Mouse (Mus musculus) liver, embryonic 12.5 days (tissue): Measurements from ENCODE around the gene Casc3. TPM values are rescaled to one million over a fixed set of nuclear protein-coding genes. Genes with fewer than 3 reads are reported as not detected.
A peak's percentile ranks its signal among the peaks of the same experiment; 100 is the strongest.

Experiments used
- ATAC-seq: fragments of 200-750 bp; cut with Nextera tagmentation; 2 replicates; pipeline ENCODE4 v1.8.0; 2017; ENCODE audit warnings: moderate number of reproducible peaks, mild to moderate bottlenecking, moderate library complexity
- H3K27ac ChIP-seq: fragments of 300-500 bp; sonication (generic); 2 replicates; pipeline ENCODE4 v1.5.1; 2016; ENCODE audit warnings: mild to moderate bottlenecking
- H3K27me3 ChIP-seq: fragments of 300-500 bp; sonication (generic); replicated peaks from 2 replicates; pipeline ENCODE4 v1.6.1; 2016; ENCODE audit warnings: mild to moderate bottlenecking, moderate library complexity
- H3K36me3 ChIP-seq: fragments of 300-500 bp; sonication (generic); 2 replicates; pipeline ENCODE4 v1.6.1; 2016; ENCODE audit warnings: mild to moderate bottlenecking, moderate library complexity
- H3K4me1 ChIP-seq: fragments of 300-500 bp; sonication (generic); 2 replicates; pipeline ENCODE4 v1.6.1; 2016
- H3K4me2 ChIP-seq: fragments of 300-500 bp; sonication (generic); 2 replicates; pipeline ENCODE4 v1.6.1; 2016; ENCODE audit warnings: mild to moderate bottlenecking, moderate library complexity
- H3K4me3 ChIP-seq: fragments of 300-500 bp; sonication (generic); 2 replicates; pipeline ENCODE4 v1.5.1; 2016; ENCODE audit warnings: mild to moderate bottlenecking, moderate library complexity
- H3K9ac ChIP-seq: fragments of 300-500 bp; sonication (generic); 2 replicates; pipeline ENCODE4 v1.6.1; 2016; ENCODE audit warnings: mild to moderate bottlenecking, moderate library complexity
- H3K9me3 ChIP-seq: fragments of 300-500 bp; sonication (generic); replicated peaks from 2 replicates; pipeline ENCODE4 v1.6.1; 2016; ENCODE audit warnings: mild to moderate bottlenecking, moderate library complexity
- WGBS: fragments of 180-500 bp; shearing (Covaris S2); methylation state at CpG from one replicate; pipeline ENCODE4 v1.1.7; 2016; ENCODE audit not compliant: insufficient replicate concordance; 5-methylcytosine and 5-hydroxymethylcytosine counted together
- polyA plus RNA-seq: library from polyadenylated mRNA; unstranded; fragments of >200 nt; fragmentation: Nextera tagmentation; extraction: Ambion mirVana; gene quantifications from 2 replicates; pipeline ENCODE4 v1.2.1, GENCODE M21; 2016

Gene Casc3
- 26.4 and 29.7 TPM in 2 replicates for polyA plus RNA-seq

DNA sequence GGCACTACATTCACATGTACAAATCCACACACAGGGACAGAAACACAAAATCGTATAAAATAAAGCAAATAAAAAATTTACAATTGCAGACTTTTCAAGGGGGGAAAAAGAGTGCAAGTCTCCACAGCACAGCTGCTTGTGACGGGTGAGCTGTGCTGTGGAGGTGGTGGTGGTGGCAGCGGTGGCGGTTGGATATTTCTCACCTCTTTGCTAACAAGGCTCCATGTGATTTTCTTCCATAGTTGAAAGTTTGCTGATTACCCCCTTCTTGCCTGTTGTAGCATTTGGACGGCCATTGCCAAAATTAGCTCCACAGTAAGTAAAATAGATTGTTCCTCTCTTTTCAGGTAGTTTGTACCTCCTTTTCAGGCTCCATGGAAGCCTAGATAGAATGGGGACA, at the start of gene Casc3:
Casc3 (plus strand) TSS at position 301 of the 400 bp plus-strand sequence.
- Histone ChIP-seq H3K4me1 (peaks cover 23% of the 10 kb centered on the region), H3K9me3 (no peaks in the 10 kb centered on the region), H3K36me3 (peaks cover 86% of the 10 kb centered on the region), H3K4me2 (no peak within 1 kb of the TSS), H3K9ac (no peak within 1 kb of the TSS), H3K27ac (no peak within 1 kb of the TSS), H3K27me3 (no peaks in the 10 kb centered on the region), H3K4me3 (no peak within 1 kb of the TSS)
- WGBS, result 89% methylated on average over 5 of the region's 5 CpGs
- no peak for ATAC-seq

GRCm38 (mm10) chr11:98755726-98756380, 48.9 kb upstream of the Casc3 start:
- H3K27ac ChIP-seq, result peak overlapping the region; percentile 95
- no peaks in the 10 kb centered on the region for H3K9me3 ChIP-seq
- ATAC-seq, result peak; percentile 40
- H3K36me3 ChIP-seq, result peaks cover 61% of the 10 kb centered on the region
- peak overlapping the region; percentile 19 for H3K4me3 ChIP-seq
- peak overlapping the region; percentile 63 for H3K4me2 ChIP-seq
- peaks cover 66% of the 10 kb centered on the region for H3K4me1 ChIP-seq
- H3K27me3 ChIP-seq, result no peaks in the 10 kb centered on the region
- peak overlapping the region; percentile 58 for H3K9ac ChIP-seq
- 56% methylated on average over 6 of the region's 6 CpGs for WGBS

DNA sequence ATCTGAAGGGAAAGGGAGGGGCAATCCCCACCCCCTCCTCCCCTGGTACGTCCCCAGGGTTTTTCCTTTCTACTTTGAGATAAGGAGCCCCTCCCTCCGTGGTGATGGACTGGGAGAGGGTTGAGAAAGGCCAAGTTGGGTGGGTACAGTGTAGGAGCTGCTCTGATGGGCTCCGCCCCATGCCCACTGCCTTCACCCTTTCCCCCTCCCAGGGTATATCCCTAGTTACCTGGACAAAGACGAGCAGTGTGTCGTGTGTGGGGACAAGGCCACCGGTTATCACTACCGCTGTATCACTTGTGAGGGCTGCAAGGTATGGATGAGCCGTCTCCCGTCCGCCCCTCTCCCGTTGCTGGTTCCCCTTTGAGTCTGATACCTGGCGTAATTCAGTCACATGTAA, 48.0 kb upstream of the Casc3 start:
- Histone ChIP-seq H3K4me3 (no peak overlapping the region), H3K9ac (peak overlapping the region; percentile 6; the same call in 1 of the 2 replicates), H3K9me3 (no peaks in the 10 kb centered on the region), H3K4me1 (peaks cover 59% of the 10 kb centered on the region), H3K27me3 (no peaks in the 10 kb centered on the region), H3K27ac (peak overlapping the region; percentile 95), H3K4me2 (peak overlapping the region; percentile 63), H3K36me3 (peaks cover 70% of the 10 kb centered on the region)
- peak; percentile 57 for ATAC-seq
- 49% methylated on average over 12 of the region's 12 CpGs for WGBS

GRCm38 (mm10) chr11:98761939-98762338, 42.8 kb upstream of the Casc3 start:
- no peak for ATAC-seq
- Histone ChIP-seq H3K27me3 (no peaks in the 10 kb centered on the region), H3K4me2 (no peak overlapping the region), H3K9ac (no peak overlapping the region), H3K36me3 (peaks cover 81% of the 10 kb centered on the region), H3K9me3 (no peaks in the 10 kb centered on the region), H3K4me3 (no peak overlapping the region), H3K27ac (no peak overlapping the region), H3K4me1 (peaks cover 54% of the 10 kb centered on the region)
- 84% methylated on average over 4 of the region's 4 CpGs for WGBS

DNA sequence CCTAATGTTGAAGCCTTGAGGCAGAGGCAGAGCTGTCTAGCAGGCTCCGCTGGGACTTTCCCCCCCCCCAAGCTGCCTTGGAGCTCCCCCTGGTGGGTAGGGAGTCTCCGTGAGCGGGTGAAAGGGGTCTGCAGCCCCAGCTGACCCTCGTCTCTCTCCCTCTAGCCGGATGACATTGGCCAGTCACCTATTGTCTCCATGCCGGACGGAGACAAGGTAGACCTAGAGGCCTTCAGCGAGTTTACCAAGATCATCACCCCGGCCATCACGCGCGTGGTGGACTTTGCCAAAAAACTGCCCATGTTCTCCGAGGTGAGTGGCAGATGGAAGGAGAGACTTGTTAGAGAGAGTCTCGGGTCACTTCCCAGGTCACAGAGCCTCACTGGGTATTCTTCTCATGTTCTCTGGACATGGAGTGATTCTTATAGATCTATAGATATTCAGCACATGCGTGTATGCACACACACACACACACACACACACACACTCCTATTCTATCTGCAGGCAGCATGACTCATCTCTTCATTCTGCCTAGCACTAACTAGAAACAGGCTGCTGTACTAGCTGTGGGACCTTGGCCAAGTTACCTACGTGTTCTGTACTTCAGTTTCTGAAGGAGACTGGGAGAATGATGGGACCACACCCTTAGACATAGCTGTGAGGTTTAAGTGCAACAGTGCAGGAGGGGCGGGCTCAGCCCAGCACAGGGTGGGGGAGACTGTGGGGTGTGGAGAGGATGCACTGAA, 41.8 kb upstream of the Casc3 start:
- H3K4me3 ChIP-seq, result no peak overlapping the region
- peaks cover 58% of the 10 kb centered on the region for H3K4me1 ChIP-seq
- 66% methylated on average over 17 of the region's 17 CpGs for WGBS
- H3K27me3 ChIP-seq, result no peaks in the 10 kb centered on the region
- no peak for ATAC-seq
- peak overlapping the region; percentile 59 for H3K27ac ChIP-seq
- H3K9ac ChIP-seq, result no peak overlapping the region
- H3K4me2 ChIP-seq, result no peak overlapping the region
- H3K36me3 ChIP-seq, result peaks cover 71% of the 10 kb centered on the region
- H3K9me3 ChIP-seq, result no peaks in the 10 kb centered on the region

- Histone ChIP-seq H3K4me2 (no peak overlapping the region), H3K4me3 (no peak overlapping the region), H3K27me3 (no peaks in the 10 kb centered on the region), H3K9me3 (no peaks in the 10 kb centered on the region), H3K9ac (no peak overlapping the region), H3K36me3 (peaks cover 67% of the 10 kb centered on the region), H3K4me1 (peaks cover 64% of the 10 kb centered on the region), H3K27ac (peak overlapping the region; percentile 59)
- no peak for ATAC-seq
- WGBS, result 85% methylated on average over 8 of the region's 8 CpGs
These were observed 41.2 kb upstream of the Casc3 start for GRCm38 (mm10) chr11:98763502-98763861.

DNA sequence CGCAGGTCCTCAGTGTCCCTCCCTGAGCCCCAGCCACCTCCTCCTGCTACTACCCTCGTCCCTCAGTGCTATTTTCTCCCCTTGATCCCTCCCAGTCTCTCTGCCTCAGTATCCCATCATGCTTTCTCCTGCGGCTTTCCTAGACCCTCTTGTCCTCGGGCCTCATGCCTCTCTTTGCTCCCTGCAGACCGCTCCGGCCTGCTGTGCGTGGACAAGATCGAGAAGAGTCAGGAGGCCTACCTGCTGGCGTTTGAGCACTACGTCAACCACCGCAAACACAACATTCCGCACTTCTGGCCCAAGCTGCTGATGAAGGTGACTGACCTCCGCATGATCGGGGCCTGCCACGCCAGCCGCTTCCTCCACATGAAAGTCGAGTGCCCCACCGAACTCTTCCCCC, 40.6 kb upstream of the Casc3 start:
- ATAC-seq, result no peak
- 76% methylated on average over 18 of the region's 18 CpGs for WGBS
- H3K4me1 ChIP-seq, result peaks cover 70% of the 10 kb centered on the region
- H3K9me3 ChIP-seq, result no peaks in the 10 kb centered on the region
- H3K9ac ChIP-seq, result no peak overlapping the region
- H3K36me3 ChIP-seq, result peaks cover 65% of the 10 kb centered on the region
- H3K27me3 ChIP-seq, result no peaks in the 10 kb centered on the region
- H3K4me3 ChIP-seq, result no peak overlapping the region
- no peak overlapping the region for H3K27ac ChIP-seq
- no peak overlapping the region for H3K4me2 ChIP-seq

- Histone ChIP-seq H3K27me3 (no peaks in the 10 kb centered on the region), H3K9me3 (no peaks in the 10 kb centered on the region), H3K36me3 (peaks cover 67% of the 10 kb centered on the region), H3K4me2 (no peak overlapping the region), H3K4me3 (no peak overlapping the region), H3K4me1 (peaks cover 77% of the 10 kb centered on the region), H3K27ac (peak overlapping the region; percentile 34), H3K9ac (no peak overlapping the region)
- ATAC-seq, result no peak
These were observed 40.0 kb upstream of the Casc3 start for GRCm38 (mm10) chr11:98764746-98765145.

GRCm38 (mm10) chr11:98765421-98766309, 39.0 kb upstream of the Casc3 start:
- WGBS, result 57% methylated on average over 7 of the region's 9 CpGs

GRCm38 (mm10) chr11:98766346-98766745, 38.4 kb upstream of the Casc3 start:
- peak overlapping the region; percentile 94 for H3K27ac ChIP-seq
- no peaks in the 10 kb centered on the region for H3K27me3 ChIP-seq
- H3K4me3 ChIP-seq, result no peak overlapping the region
- WGBS, result 43% methylated on average over 2 of the region's 2 CpGs
- ATAC-seq, result no peak
- H3K9me3 ChIP-seq, result no peaks in the 10 kb centered on the region
- H3K9ac ChIP-seq, result no peak overlapping the region
- peaks cover 66% of the 10 kb centered on the region for H3K36me3 ChIP-seq
- peaks cover 91% of the 10 kb centered on the region for H3K4me1 ChIP-seq
- peak overlapping the region; percentile 78; the same call in 1 of the 2 replicates for H3K4me2 ChIP-seq

More at GRCm38 (mm10) chr11:98765421-98766309, 39.0 kb upstream of the Casc3 start:
- no peaks in the 10 kb centered on the region for H3K27me3 ChIP-seq
- H3K9me3 ChIP-seq, result no peaks in the 10 kb centered on the region
- H3K4me3 ChIP-seq, result no peak overlapping the region
- no peak for ATAC-seq
- peaks cover 67% of the 10 kb centered on the region for H3K36me3 ChIP-seq
- H3K4me2 ChIP-seq, result no peak overlapping the region
- H3K9ac ChIP-seq, result no peak overlapping the region
- H3K27ac ChIP-seq, result peak overlapping the region; percentile 94
- H3K4me1 ChIP-seq, result peaks cover 86% of the 10 kb centered on the region

- Histone ChIP-seq H3K27ac (peak overlapping the region; percentile 94), H3K4me1 (peaks cover 94% of the 10 kb centered on the region), H3K36me3 (peaks cover 65% of the 10 kb centered on the region), H3K4me2 (peak overlapping the region; percentile 78), H3K9ac (peak overlapping the region; percentile 78), H3K9me3 (no peaks in the 10 kb centered on the region), H3K27me3 (no peaks in the 10 kb centered on the region), H3K4me3 (peak overlapping the region; percentile 60)
- 56% methylated on average over 5 of the region's 5 CpGs for WGBS
- peak; percentile 3; the same call in 1 of the 2 replicates for ATAC-seq
These were observed 37.9 kb upstream of the Casc3 start for GRCm38 (mm10) chr11:98766816-98767215.
